Mouse (Mus musculus) layer of hippocampus, adult 11-12 months (tissue): ENCODE results near the gene Slc6a1.
A peak's percentile ranks its signal among the peaks of the same experiment; 100 is the strongest.
"Not testable (repeated sequence)": the region's sequence is repeated elsewhere in the genome, so short reads cannot be mapped to it uniquely, and the experiment has no call there.

Experiments
- DNase-seq: peaks from one replicate; pipeline ENCODE4 v3.0.0; 2022; ENCODE audit warnings: low spot score

The Slc6a1 gene

GRCm38 (mm10) chr6:114290184-114290583 is 7.7 kb downstream of the Slc6a1 start:
- DNase-seq: peak; percentile 83

GRCm38 (mm10) chr6:114290929-114291328 is 8.5 kb downstream of the Slc6a1 start:
- DNase-seq: no peak

- no peak for DNase-seq
These were observed 9.0 kb downstream of the Slc6a1 start for GRCm38 (mm10) chr6:114291396-114291795.

GRCm38 (mm10) chr6:114293511-114293910 is 11.1 kb downstream of the Slc6a1 start:
- DNase-seq: no peak

- DNase-seq: no peak
These were observed 12.7 kb downstream of the Slc6a1 start for GRCm38 (mm10) chr6:114295086-114295485.

- DNase-seq: peak; percentile 52
These were observed 15.0 kb downstream of the Slc6a1 start for GRCm38 (mm10) chr6:114297260-114298002.

GRCm38 (mm10) chr6:114299699-114300098 is 17.3 kb downstream of the Slc6a1 start:
- DNase-seq: no peak

- no peak for DNase-seq
These were observed 18.3 kb downstream of the Slc6a1 start for GRCm38 (mm10) chr6:114300737-114301136.

- no peak for DNase-seq
These were observed 22.2 kb downstream of the Slc6a1 start for GRCm38 (mm10) chr6:114304668-114305067.

- DNase-seq: no peak
These were observed 38.1 kb downstream of the Slc6a1 start for GRCm38 (mm10) chr6:114320511-114320910.

GRCm38 (mm10) chr6:114321146-114321545 is 38.7 kb downstream of the Slc6a1 start:
- DNase-seq: no peak

- no peak for DNase-seq
These were observed 40.5 kb downstream of the Slc6a1 start for GRCm38 (mm10) chr6:114322914-114323313.

- no peak for DNase-seq
These were observed 42.4 kb downstream of the Slc6a1 start for GRCm38 (mm10) chr6:114324808-114325207.

- DNase-seq: no peak
These were observed 47.4 kb downstream of the Slc6a1 start for GRCm38 (mm10) chr6:114329597-114330470.

- no peak for DNase-seq
These were observed 49.5 kb downstream of the Slc6a1 start for GRCm38 (mm10) chr6:114331926-114332325.

- DNase-seq: no peak
These were observed 53.9 kb downstream of the Slc6a1 start for GRCm38 (mm10) chr6:114336128-114336943.

GRCm38 (mm10) chr6:114336944-114337215 is 54.4 kb downstream of the Slc6a1 start:
- no peak for DNase-seq

GRCm38 (mm10) chr6:114341381-114341780 is 58.9 kb downstream of the Slc6a1 start:
- not testable (repeated sequence) for DNase-seq

GRCm38 (mm10) chr6:114343740-114344139 is 61.3 kb downstream of the Slc6a1 start:
- DNase-seq: peak; percentile 74

- peak; percentile 75 for DNase-seq
These were observed 62.7 kb downstream of the Slc6a1 start for GRCm38 (mm10) chr6:114345156-114345555.

- DNase-seq: peak; percentile 58
These were observed 65.7 kb downstream of the Slc6a1 start for GRCm38 (mm10) chr6:114347831-114348754.
